Mouse (Mus musculus) erythroblast, embryonic 14.5 days (primary cell): Measurements from ENCODE around the gene Sh3bgrl.

Experiments
- GATA1 ChIP-seq: IDR thresholded peaks from 2 replicates; pipeline ENCODE4 v1.6.1; 2012; ENCODE audit warnings: low read length, inconsistent platforms, mixed read lengths
- TAL1 ChIP-seq: IDR thresholded peaks from 3 replicates; pipeline ENCODE4 v1.6.1; 2012; ENCODE audit warnings: low read length, inconsistent platforms, mixed read lengths

- TF ChIP-seq GATA1 (no peak), TAL1 (no peak)
Observed at GRCm38 (mm10) chrX:109136306-109136705, 41.1 kb downstream of the Sh3bgrl start.
